Mouse (Mus musculus): ENCODE results near the gene Mre11a. TPM values are rescaled to one million over a fixed set of nuclear protein-coding genes. Genes with fewer than 3 reads are reported as not detected.

The Mre11a gene
- total RNA-seq, 2 experiments from 2014 or later = 13.6 to 14.6 TPM

DNA sequence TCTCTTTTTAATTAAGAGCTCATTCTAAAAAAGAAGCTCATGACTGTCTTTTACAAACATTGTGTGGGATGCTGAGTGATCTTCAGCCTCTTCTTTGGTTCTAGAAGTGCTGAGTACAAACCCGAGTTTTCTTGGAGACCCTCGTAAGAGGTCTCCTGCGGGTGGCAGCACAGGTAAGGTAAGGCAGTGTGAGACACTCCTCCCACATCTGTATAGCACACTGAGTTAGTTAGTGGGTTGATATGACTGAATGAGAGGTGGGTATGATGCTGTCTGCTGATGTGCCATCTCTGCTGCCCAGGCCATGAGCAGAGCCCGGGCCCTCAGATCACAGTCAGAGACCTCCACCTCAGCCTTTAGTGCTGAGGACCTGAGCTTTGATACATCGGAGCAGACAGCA, 40.4 kb downstream of the Mre11a start:
- no peak for DNase-seq

DNA sequence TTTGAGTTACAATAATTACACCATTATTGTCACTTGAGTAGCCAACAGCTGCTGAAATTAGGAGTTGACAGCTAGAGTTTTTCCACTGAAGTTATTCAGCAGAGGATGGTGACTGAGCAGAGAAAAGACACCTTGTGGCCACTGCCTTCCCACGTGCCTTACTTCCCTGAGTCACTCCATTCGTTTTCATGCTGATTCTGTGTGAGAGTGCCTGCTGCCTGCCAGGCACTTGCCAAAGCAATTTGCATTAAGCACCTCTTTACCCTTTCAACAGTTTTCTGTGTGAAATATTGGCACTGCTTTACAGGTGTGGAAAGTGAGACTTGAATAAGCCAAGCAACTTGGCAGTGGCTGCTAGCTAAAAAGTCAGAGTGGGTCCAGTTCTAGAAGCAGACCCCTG, 43.4 kb downstream of the Mre11a start:
- DNase-seq = no peak

DNA sequence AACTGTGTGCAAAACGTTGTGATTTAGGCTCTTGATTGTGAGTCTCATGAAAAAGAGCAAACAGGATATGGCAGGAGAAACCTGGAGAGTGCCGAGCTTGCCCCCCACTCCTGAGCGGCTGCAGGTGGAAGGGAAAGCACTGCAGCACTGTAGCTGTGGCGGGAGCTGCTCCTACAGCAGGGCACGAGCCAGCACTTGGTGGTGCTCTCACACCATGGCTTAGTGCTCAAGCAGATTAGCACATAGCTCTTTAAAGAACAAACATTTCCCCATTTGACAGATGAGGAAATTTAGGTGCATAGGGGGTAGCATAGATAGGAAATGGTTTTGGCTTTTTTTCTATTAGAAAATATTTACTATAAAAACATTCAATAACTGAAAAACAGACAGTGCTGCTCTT, 47.6 kb downstream of the Mre11a start:
- no peak for DNase-seq

DNA sequence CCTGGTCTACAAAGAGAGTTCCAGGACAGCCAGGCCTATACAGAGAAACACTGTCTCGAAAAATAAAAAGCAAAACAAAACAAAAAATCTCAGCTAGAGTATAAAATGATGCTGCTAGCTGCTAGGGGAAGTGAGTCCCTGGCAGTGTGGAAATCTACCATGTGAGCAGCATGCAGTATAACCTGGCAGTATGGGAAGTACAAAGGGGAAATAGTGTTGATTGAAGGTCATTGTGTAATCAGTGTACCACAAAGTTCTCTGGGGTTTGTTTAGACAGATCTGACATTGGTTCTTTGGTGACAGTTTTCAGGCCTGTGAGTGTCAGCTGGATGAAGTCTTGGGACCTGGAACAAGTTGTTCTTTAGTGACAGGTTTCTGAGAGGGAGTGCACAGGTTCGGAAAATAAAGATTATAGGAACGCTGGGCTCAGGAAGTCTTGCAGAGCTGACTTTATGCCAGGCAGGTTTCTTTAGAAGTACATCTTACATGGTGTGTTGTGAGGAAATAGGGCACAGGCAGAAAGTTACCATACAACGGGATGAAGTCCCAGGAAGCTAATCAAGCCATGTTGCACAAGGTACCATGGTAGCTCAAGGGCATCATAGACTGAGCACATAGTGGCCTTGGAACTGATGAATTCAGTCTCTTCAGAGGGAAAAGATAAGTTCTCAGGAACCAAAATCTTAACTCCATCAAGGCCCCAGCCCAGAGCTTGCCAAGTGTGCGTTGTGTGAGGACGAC, 51.1 kb downstream of the Mre11a start:
- DNase-seq = no peak

DNA sequence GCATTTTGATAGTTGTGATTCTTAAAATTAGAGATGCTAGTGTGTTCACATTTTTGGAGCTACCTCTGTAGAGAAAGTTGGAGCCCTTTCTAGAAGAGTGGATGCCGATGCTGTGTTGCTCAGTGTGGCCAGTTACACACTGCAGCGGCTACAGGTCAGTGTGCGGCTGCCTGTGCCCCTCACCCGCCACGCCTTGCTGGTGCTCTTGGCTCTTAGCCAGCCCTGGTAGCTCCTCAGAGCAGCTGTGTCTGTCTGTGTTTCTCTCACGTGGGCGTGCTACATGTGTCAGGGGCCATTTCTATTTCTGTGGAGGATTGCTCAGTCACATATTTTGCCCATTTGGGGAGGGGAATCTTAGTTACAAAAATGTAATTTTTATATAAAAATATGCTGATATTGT, 55.1 kb downstream of the Mre11a start:
- DNase-seq = no peak

DNA sequence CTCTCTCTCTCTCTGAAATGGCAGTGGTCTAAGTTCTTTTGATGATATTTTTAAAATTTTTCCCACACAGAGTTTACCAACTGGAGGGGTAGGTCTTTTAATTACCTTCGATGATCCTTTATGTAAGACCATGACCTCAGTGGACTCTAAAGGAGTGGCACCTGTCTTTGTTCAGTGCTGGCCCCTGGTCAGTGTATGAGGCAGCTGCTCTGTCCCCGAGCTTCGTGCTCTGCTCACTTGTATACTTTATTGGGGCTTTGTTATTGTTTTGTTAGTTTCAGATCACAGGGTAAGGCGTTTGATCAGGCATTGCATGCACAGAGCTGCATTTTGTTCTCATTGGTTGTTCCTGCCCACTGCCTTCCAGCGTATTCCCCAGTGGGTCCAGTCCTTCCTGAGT, 55.5 kb downstream of the Mre11a start:
- DNase-seq = no peak

DNA sequence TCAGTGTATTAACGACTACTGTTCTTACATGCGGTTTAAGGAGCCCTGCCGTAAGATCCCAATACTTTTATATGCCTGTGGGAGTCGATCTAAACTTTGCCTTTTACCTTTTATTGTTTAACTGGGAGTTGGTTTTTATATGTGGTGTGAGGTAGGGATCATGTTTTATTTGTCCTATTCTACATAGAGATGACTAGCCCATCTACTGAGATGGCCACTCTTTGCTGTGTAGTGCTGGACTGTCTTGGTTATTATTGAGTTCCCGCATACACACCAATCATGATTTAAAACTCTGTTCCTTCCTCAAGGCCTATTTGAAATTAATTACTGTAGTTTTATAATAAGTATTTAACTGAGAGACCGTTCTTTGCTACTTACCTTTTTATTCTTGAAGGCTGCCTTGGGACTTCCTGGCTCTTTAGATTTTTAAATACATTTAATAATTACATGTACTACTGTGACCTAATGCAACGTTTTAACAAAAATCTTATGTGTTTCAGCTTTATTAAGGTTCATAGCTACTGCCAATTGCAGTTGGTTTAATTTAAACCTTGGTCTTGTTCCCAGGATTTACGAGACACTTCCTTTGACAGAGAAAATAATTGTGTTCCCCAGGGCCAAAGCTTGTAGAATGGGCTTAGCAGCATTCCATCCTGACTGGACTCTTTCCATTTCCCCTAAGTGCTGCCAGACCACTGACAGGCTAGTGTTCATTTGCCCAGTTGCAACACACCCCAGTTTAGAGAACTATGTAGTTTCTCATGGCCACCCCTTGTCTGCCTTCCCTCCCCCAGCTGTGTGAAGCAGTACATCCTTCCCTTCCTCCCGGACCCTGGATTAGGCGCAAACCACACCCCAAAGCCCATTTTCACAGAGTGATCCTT, 57.7 kb downstream of the Mre11a start:
- DNase-seq = no peak

DNA sequence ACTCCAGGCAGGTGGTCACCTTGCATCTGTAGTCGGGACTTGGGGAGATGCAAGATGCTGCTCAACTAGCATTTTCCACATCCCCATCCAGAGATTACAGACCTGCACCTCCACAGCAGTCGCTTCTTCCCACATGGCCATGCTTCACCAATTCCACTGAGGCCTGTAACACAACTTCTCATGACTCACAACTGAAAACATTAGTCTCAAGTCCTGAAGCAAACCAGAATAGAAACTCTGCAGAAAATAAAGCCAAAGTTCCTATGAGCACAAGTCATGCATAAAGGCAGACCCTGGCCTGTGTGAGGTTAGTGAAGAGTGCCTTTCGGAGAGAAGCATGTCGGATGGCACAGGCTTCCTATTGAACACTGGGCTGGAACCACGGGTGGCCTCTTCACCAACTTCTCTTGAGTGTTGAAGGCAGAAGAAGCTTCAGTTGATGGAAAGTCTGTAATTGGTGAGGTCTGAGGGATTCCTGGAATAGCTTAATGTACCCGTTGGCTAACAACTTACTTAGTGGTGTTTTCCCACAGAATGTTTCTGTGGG, 58.9 kb downstream of the Mre11a start:
- DNase-seq = no peak

DNA sequence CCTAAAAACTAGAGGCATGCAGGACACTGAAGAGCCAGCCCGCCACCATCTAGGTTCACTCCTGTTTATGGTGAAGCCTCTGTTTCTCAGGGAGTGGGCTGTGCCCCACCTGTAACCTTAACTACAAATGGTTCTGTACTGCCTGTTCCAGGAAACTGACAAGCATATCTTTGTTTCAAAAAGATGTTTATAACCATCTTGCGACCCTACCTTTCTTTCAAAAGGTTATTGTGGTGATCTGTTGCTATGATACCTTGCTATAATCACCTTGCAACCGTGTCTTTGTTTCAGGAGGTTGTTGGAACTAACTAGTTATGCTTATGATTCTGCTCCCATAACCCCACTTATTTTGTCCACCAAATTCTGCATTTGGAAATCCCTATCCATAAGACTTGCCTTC, 59.4 kb downstream of the Mre11a start:
- no peak for DNase-seq

DNA sequence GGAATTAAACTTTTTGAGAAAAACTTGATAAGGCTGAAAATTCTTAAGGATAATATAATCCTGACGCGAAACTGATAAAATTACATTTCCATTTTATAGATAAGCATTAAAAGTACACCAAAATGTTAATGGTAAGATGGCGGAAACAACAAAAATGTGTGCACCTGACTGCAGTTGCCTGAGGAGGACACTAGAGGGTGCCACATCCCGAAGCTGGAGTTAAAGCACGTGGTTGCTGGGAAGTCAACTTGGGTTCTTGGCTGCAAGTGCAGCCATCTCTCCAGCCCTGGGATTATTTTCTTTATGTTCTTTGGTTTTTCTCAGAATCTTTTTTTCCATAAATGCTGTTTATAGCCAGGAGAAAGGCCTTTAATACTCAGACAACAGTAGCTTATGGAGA, 62.0 kb downstream of the Mre11a start:
- no peak for DNase-seq

DNA sequence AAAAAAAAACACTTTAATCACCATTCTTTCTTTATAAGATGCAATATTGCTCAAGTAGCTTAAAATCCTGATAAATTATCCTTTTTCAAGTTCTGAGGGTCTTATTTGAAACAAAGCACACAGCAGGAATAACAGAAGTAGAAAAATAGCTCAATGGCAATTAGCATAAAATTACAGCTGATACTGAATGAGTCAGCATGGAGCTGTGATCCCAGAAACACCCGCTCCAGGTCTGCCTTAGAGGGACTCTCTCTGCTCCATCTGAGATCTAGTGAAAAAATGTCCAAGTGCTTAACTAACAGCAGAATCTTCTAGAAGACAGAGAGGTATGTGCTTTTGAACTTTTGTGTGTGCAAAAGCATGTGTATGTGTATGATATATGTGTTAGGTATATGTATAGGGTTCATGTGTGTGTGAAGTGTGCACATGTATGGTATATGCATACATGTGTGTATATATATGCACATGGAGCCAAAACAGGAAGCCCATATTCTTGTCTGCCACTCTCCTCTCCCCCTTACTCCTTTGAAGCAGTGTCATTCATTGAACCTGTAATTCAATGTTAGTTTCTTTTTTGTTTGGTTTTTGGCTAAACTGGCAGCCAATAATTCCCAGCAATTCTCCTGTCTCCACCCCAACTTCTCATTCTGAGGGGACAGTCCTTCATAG, 63.9 kb downstream of the Mre11a start:
- no peak for DNase-seq

DNA sequence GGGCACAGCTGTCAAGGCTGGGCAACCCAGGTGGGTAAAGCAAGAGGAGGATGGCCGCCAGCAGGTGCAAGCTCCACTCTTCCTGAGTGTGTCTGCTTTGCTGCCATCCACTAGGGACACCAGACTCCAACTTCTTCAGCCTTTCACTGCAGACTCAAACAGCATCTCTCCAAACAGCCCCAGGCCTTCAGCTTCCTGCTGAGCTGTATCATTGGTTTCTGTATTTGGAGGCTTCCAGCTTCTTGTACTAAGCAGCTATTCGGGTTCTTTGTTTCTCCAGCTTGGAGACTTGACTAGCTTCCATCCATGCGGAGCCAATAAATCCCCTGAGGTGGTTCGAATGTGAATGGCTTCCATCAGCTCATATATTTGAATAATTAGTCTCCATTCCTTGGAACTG, 70.1 kb downstream of the Mre11a start:
- no peak for DNase-seq

DNA sequence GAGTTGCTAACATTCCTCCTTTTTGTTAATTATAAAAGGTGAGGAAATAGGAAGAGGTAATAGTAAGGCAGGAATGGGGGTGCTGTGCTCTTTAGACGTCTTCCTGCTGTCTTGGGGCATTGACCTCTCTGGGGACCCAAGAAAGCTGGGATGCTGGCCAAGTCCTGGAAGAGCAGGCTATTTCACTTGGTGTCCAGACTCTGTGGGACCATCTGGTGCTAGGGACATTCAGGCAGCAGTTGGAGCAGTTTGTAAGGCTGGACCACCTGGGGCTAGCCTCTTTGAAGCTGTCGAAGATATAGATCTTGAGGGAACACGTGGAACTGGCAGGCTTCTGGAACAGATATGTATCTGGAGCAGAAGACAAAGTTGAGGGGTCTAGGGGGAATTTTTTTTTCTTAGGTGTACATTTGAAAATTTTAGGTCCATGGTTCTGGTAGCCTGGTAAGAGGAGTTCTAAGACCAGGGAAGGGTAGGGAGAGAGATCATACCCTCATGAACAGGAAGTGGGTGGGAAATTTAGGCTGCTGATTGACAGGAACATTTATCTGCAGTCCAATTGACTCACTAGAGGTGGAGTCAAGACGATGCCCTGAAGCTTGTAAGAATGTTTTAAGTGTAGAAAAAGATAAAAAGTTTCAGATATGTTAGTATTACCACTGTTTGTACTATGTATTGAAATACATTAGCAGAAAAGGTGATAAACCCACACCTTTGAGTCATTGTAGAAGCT, 72.6 kb downstream of the Mre11a start:
- no peak for DNase-seq

DNA sequence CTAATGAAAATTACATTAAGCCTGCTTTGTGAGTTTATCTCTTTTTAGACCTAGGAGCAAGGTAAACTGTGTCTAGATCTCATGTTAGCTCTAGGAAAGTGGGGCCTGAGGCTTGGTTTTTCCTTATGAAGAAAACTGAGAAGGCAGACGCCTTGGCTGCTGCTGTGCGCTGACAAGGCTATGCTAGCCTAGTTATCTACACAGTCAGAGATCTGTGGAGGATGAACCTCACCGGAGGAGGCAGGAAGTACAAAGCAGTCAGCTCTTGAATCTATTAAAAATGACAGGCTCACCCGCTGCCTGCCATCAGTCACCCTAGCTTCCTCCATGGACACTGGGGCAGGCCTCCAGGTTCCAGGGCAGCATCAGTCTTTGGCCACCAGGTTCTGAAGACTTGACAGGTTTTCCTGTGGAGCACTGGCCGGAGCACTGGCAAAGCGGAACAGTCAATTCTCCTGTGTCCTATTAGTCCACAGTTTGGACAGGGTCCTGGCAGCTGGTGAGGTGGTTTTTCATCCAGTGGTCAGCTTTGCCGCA, 73.8 kb downstream of the Mre11a start:
- DNase-seq = no peak

DNA sequence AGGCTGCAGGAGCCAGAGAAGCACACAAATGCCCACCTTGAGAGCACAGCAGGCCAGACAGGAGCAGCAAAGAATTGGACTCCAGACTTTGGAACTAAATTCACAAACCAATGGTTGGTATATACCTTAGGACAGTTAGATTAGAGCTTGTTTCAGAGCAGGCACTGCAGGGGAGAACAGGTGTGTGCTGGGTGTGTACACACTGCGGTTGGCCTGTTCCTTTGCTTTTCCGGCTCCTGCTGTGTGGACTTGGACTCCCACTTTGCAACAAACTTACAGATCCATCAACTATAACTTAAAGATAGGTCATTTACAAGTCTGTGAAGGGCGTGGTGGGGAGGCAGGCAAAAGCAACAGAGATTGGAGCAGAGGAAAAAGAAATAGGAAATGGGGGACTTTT, 74.3 kb downstream of the Mre11a start:
- DNase-seq = no peak

DNA sequence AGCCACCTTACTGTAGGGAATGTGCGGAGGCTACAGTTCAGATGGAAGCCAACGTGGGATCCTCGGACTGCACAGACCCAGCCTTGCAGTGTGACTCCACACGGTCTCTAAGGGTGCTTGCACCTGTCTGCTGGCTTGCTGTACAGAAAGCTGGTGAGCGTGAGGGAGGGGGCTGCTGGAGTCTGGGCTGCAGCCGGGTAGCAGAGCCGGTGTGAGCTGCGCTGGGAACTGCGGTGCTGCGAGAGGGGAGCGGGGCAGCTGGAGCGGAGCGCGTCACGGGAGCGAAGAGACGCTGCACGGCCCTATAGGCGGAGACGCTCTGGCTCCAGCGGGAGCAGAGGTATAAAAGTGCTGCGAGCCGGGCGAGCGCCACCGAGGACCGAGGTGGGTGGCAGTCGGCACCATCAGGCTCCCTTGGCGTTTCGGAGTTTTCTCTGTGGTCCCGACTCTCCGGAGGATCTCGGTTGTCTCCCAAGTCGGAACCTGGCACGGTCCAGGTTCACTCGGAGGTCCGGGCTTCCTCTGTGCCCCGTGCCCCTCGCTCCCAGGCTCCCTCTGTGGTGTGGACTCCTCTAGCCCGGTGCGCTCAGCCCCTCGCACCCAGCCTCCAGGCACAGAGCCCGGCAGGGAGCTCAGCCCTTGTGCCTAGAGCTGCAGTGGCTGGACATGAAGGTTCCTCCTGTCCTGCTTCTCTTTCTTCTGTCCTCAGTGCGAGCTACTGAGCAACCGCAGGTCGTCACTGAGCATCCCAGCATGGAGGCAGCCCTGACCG, 75.6 kb downstream of the Mre11a start, which contains the start of gene Gpr83:
Gpr83 (plus strand) TSS at position 343 of the 772 bp plus-strand sequence.
- DNase-seq = peak; percentile 57 to 65

DNA sequence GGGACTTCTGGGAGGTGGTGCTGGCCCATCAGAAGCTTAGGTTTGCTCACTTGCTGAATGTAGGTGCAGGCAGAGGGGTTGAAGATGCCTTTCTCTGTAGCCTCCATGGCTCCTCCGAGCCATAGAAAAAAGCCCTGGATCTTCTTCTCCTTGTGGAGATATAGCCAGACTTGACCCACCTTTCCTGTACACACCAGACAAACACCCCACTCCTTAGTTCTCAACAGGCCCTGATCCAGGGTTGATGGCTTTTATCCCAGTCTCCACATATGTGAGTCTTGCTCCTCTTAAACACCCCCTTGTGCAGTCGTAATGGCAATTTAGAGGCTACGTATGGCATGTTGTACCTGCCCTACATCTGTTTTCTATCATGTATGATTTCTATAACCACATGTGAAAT, 78.7 kb downstream of the Mre11a start:
- DNase-seq = no peak

DNA sequence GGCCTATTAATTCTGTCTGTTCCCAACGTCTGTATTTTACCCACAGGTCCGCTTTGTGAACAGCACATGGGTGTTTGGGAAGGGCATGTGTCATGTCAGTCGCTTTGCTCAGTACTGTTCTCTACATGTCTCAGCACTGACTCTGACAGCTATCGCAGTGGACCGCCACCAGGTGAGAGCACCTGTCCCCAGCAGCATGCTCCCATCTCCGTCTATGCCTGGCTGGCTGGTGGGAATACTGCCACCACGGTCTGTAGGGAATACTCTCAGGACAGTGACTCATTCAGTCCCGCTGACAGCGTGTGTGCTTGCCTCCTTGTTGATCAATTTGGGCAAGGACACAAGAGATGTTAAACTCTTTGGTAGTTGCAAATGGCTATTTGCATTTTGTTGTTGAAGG, 80.3 kb downstream of the Mre11a start:
- no peak for DNase-seq

DNA sequence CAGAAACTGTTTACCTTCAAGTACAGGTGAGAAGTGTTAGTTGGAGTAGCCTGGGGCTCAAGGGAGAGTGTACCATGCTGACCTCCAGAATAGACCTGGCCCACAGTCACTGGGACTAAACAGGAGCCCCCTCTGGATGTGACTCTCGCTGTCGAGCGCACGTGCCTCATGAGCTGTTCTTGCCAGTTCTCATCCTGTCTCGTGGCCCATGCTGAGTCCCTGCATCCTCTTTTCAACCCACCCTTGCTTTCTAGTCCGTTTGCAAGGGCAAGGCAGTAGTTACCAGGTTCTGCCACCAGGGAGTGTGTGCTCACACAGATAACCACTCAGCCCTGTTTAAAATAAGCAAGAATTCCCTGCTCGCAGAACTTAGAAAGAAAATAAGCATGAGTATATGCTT, 82.5 kb downstream of the Mre11a start:
- DNase-seq = peak in 1 of 2 experiments; percentile 45

DNA sequence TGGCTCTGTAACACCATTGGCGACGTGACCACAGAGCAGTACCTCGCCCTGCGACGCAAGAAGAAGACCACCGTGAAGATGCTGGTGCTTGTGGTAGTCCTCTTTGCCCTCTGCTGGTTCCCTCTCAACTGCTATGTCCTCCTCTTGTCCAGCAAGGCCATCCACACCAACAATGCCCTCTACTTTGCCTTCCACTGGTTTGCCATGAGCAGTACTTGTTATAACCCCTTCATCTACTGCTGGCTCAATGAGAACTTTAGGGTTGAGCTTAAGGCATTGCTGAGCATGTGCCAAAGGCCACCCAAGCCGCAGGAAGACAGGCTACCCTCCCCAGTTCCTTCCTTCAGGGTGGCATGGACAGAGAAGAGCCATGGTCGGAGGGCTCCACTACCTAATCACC, 83.9 kb downstream of the Mre11a start:
- DNase-seq = no peak

DNA sequence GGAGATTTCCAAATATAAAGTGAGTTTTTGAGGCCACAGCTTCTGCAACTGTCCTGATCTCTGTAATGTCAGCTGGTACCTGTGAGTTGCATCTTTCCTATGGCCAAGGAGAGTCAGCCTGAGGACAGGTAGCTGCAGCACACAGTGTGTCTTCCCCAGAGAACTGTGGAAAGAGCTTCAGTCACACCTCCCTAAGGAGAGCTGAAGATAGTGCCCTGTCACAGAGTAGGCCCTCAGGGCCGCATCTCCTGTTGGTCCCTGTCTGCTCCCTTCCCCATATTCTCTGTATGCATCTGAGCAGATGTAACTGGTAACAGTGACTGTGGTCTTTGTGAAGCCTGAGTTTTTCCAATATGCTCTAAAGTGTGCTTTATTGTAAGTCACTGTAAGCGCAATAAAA, 85.9 kb downstream of the Mre11a start:
- DNase-seq = no peak

All from layer of hippocampus, postnatal 36 days (tissue).